Mouse (Mus musculus) liver, postnatal 0 days (tissue): Measurements from ENCODE around the gene Gm11146.

Source experiments
- CTCF ChIP-seq: sonication (generic); IDR thresholded peaks from 2 replicates; pipeline ENCODE4 v1.5.1; 2016; ENCODE audit warnings: antibody characterized with exemption, low read depth
- EP300 ChIP-seq: IDR thresholded peaks from 2 replicates; pipeline ENCODE4 v1.6.1; 2016; ENCODE audit warnings: antibody characterized with exemption, low read depth, mild to moderate bottlenecking

DNA sequence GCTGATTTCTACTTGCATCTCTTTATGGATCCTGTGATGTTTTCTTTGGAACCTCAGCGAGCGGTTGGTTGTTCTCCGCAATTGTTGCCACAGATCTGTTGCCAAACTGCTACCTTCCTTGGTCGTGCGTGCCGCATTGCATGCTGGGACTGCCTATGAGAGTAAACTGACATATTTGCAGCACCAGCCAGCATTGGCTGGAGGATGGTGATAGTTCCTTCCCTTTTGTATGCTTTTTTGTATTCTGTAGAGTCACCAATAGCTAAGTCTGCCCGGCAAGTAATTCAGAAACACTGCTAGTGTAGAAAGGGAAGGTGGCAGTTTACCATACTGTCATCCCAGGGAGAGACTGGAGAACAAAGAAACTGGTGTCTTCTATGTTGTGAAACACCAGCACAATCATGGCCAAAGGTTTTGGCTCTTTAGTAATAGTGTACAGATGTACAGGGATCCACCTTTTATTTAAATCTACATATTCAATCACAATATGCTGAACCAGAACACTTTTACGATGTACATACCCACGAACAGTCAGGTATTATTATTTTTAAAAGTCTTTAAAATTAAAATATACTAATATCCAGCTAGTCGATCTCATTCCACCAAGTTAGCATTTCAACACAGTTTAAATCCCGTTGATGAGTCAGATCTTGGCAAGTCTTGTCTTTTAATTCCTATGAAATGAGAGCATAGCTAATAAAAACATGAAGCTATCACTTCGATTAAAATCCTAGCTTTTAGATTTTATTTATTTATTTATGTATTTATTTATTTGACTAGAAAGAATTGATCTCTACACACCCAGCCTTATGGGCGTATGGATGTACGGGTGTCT is 41.4 kb upstream of the Gm11146 start:
- no peak for TF ChIP-seq CTCF
- TF ChIP-seq EP300: no peak
